25 mouse cellular contexts compared by ENCODE assay signal in genomic region chr19:57936865-57937264, GRCm38 (mm10).
"Had no signal": no experiment of that assay in that cellular context is flagged by ENCODE, and none has a peak within 500 bp of the region (broad histone marks: within the 10 kb centered on the region; RNA-seq: fewer than 3 reads in every experiment).

No protein-coding gene starts in this region.

- H3K4me3 ChIP-seq: gastrocnemius, adult 2 months; heart, adult 2 months; heart, embryonic 12.5 days; hindbrain, embryonic 10.5 days; hindbrain, embryonic 12.5 days; intestine, embryonic 15.5 days; layer of hippocampus, adult 2 months; left cerebral cortex, adult 2 months; limb, embryonic 10.5 days; limb, embryonic 12.5 days had no signal

- DNase-seq: gastrocnemius, adult 2 months; gastrocnemius, postnatal 10 days; gastrocnemius, postnatal 25 days; heart, adult 2 months; heart, postnatal 10 days; heart, postnatal 4 days; kidney, adult 18-20 months; kidney, adult 8-10 months; kidney, postnatal 10 days; kidney, postnatal 25 days; kidney, postnatal 4 days; liver had no signal

- H3K27ac ChIP-seq: gastrocnemius, adult 2 months; heart, adult 2 months; hindbrain, embryonic 10.5 days; hindbrain, embryonic 12.5 days; hindbrain, embryonic 14.5 days; intestine, embryonic 15.5 days; layer of hippocampus, adult 2 months; left cerebral cortex, adult 2 months; limb, embryonic 10.5 days; limb, embryonic 12.5 days had no signal

- H3K27me3 ChIP-seq: heart, embryonic 12.5 days; intestine, embryonic 15.5 days; limb, embryonic 12.5 days had no signal

- H3K36me3 ChIP-seq: heart, embryonic 12.5 days; hindbrain, embryonic 10.5 days; hindbrain, embryonic 12.5 days; intestine, embryonic 15.5 days; limb, embryonic 10.5 days; limb, embryonic 12.5 days had no signal

- H3K4me1 ChIP-seq: heart, embryonic 12.5 days; hindbrain, embryonic 10.5 days; intestine, embryonic 15.5 days; limb, embryonic 10.5 days; limb, embryonic 12.5 days had no signal

- H3K9me3 ChIP-seq: heart, embryonic 12.5 days; hindbrain, embryonic 10.5 days; hindbrain, embryonic 12.5 days; intestine, embryonic 15.5 days; limb, embryonic 10.5 days; limb, embryonic 12.5 days had no signal

- ATAC-seq: hindbrain, embryonic 16.5 days; inflammation-experienced regulatory T-cells, adult 6 months; intestine, embryonic 15.5 days; intestine, postnatal 0 days had no signal

- H3K4me2 ChIP-seq: heart, embryonic 12.5 days; hindbrain, embryonic 12.5 days; hindbrain, embryonic 14.5 days; intestine, embryonic 15.5 days; limb, embryonic 12.5 days; liver, embryonic 11.5 days had no signal

- H3K9ac ChIP-seq: heart, embryonic 12.5 days; hindbrain, embryonic 12.5 days; hindbrain, embryonic 14.5 days; intestine, embryonic 15.5 days; limb, embryonic 12.5 days had no signal
